Mouse (Mus musculus) heart, embryonic 11.5 days (tissue): Measurements from ENCODE around the gene Arid3a. TPM values are rescaled to one million over a fixed set of nuclear protein-coding genes. Genes with fewer than 3 reads are reported as not detected.
A peak's percentile ranks its signal among the peaks of the same experiment; 100 is the strongest.

ENCODE experiments used
- ATAC-seq: fragments of 200-750 bp; cut with Nextera tagmentation; replicated peaks from 2 replicates; pipeline ENCODE4 v1.8.0; 2017; ENCODE audit warnings: moderate library complexity; ENCODE audit not compliant: insufficient number of reproducible peaks, low FRiP score, low TSS enrichment
- H3K27ac ChIP-seq: fragments of 300-500 bp; sonication (generic); 2 replicates; pipeline ENCODE4 v1.5.1; 2014; ENCODE audit warnings: mild to moderate bottlenecking, low read depth, low read length
- H3K27me3 ChIP-seq: fragments of 300-500 bp; sonication (generic); 2 replicates; pipeline ENCODE4 v1.6.1; 2014; ENCODE audit warnings: mild to moderate bottlenecking, low read length, mixed read lengths; ENCODE audit not compliant: control insufficient read depth, insufficient read depth
- H3K36me3 ChIP-seq: fragments of 300-500 bp; sonication (generic); 2 replicates; pipeline ENCODE4 v1.6.1; 2014; ENCODE audit warnings: mild to moderate bottlenecking, low read length, moderate library complexity, mixed read lengths; ENCODE audit not compliant: control insufficient read depth, insufficient read depth
- H3K4me1 ChIP-seq: fragments of 300-500 bp; sonication (generic); 2 replicates; pipeline ENCODE4 v1.6.1; 2014; ENCODE audit warnings: low read length; ENCODE audit not compliant: control insufficient read depth, insufficient read depth
- H3K4me2 ChIP-seq: fragments of 300-500 bp; sonication (generic); 2 replicates; pipeline ENCODE4 v1.6.1; 2014; ENCODE audit warnings: mild to moderate bottlenecking, moderate library complexity
- H3K4me3 ChIP-seq: fragments of 300-500 bp; sonication (generic); 2 replicates; pipeline ENCODE4 v1.5.1; 2014; ENCODE audit warnings: low read depth, low read length
- H3K9ac ChIP-seq: fragments of 300-500 bp; sonication (generic); 2 replicates; pipeline ENCODE4 v1.6.1; 2014; ENCODE audit warnings: mild to moderate bottlenecking, low read depth, low read length, moderate library complexity
- H3K9me3 ChIP-seq: fragments of 300-500 bp; sonication (generic); replicated peaks from 2 replicates; pipeline ENCODE4 v1.6.1; 2016; ENCODE audit warnings: low read length; ENCODE audit not compliant: control insufficient read depth
- WGBS: fragments of 180-500 bp; shearing (Covaris S2); extraction: QIAGEN DNeasy Blood & Tissue Kit; methylation state at CpG from one replicate; pipeline ENCODE4 v1.1.7; 2014; ENCODE audit not compliant: insufficient replicate concordance; 5-methylcytosine and 5-hydroxymethylcytosine counted together
- polyA plus RNA-seq: library from polyadenylated mRNA; unstranded; fragments of >200 nt; fragmentation: Nextera tagmentation; extraction: Ambion mirVana; gene quantifications from 2 replicates; pipeline ENCODE4 v1.2.1, GENCODE M21; 2014

The Arid3a gene
- polyA plus RNA-seq, 1 experiment from 2014 or later: 12.7 TPM

DNA sequence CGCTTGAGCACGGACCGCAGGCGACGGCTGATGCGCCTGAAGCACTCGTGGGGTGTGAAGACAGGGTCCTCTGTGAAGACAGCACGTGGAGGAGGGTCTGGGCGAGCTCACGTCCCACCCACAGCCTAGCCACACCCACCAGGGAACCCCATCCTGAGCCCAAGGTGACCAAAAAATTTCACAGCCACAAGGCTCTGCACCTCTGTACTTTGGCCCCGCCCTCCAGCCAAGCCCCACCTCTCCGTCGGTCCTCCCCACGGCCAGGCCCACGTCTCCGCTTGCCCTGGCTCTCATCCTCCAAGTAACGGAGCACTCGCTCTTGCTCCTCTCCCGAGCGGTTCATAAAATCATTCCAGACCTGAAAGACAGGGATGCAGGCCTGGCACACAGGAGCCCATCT lies 14.4 kb upstream of the Arid3a start:
- Histone ChIP-seq H3K9ac (no peak overlapping the region), H3K4me1 (peaks cover 27% of the 10 kb centered on the region), H3K36me3 (peaks cover 7% of the 10 kb centered on the region; the same call in 1 of the 2 replicates), H3K4me3 (no peak overlapping the region), H3K4me2 (no peak overlapping the region), H3K9me3 (no peaks in the 10 kb centered on the region), H3K27me3 (peaks cover under 1% of the 10 kb centered on the region; the same call in 1 of the 2 replicates), H3K27ac (no peak overlapping the region)
- no peak for ATAC-seq
- WGBS: 63% methylated on average over 20 of the region's 20 CpGs

DNA sequence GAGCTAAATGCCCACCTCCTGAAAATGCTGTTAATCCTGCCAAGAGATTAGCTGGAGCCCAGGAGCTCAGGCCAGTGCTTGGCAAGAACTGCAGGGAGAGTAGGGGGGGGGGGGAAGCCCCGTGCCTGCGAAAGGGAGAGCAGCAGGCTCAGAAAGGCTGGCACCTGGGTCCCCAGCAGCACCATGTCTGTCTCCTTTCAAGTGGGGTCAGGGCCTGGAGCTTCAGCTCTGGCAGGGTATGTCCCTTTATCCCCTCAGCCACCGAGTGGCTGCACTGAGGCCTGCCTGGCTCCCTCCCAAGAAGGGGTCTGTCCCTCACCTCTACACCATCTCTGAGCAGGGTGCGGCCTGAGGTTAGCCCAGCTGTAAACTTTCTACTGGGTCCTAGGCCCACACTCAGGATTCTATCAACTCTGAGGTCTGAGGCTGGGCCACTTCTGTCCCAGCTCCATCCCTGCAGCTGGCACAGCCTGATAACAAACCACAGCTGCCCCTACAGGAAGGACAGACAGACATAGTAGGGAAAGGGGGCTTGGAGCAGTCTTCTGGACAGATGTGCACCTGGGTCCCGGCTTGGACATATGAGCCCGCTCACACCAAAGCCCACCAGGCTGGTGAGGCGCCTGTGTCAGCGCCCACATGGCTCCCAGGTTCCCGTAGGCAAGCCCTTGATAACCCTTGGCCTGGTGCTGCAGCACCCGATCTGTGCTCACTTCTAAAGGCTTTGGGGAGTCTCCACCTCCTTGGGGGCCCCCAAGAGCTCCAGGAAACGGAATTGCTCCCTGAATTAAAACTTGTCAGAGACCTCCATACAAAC lies 12.5 kb upstream of the Arid3a start:
- 59% methylated on average over 11 of the region's 11 CpGs for WGBS
- Histone ChIP-seq H3K4me3 (no peak overlapping the region), H3K9me3 (no peaks in the 10 kb centered on the region), H3K36me3 (peaks cover 7% of the 10 kb centered on the region; the same call in 1 of the 2 replicates), H3K9ac (peak overlapping the region; percentile 44; the same call in 1 of the 2 replicates), H3K27ac (no peak overlapping the region), H3K4me2 (no peak overlapping the region), H3K27me3 (peaks cover 19% of the 10 kb centered on the region), H3K4me1 (peaks cover 38% of the 10 kb centered on the region)
- ATAC-seq: no peak

DNA sequence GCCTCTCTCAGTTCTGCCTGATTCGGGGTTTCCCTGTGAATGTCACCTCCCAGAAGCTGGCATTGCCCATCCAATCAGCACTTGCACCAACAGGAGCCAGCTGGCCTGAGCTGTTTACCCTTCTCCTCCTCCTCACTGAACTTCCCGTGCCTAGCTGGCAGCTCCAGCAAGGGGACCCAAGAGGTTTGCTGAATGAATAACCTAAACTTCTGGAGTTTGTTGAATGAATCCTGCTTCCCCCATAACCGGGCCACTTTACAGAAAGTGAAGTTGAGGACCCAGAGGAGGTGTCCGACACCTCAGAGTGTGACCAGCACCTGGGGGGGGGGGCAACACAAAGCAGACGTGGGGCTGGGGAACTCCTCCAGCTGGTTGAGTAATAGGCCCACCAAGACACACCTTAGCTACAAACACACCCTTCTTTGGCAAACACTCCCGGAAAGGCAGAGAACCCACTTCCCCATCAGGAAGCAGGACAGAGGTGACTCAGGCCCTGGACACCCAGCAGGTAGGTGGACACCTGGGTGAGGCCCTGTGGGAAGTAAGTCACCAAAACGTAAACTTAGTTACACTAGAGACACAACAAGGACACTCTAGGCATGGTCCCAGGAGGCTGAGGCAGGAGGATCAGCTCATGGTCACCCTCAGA lies 11.8 kb upstream of the Arid3a start:
- no peak overlapping the region for H3K4me3 ChIP-seq
- peaks cover 27% of the 10 kb centered on the region for H3K27me3 ChIP-seq
- no peak for ATAC-seq
- H3K27ac ChIP-seq: no peak overlapping the region
- peaks cover 40% of the 10 kb centered on the region for H3K4me1 ChIP-seq
- no peaks in the 10 kb centered on the region for H3K9me3 ChIP-seq
- H3K36me3 ChIP-seq: peaks cover 7% of the 10 kb centered on the region; the same call in 1 of the 2 replicates
- WGBS: 67% methylated on average over 7 of the region's 7 CpGs
- H3K9ac ChIP-seq: no peak overlapping the region
- no peak overlapping the region for H3K4me2 ChIP-seq

DNA sequence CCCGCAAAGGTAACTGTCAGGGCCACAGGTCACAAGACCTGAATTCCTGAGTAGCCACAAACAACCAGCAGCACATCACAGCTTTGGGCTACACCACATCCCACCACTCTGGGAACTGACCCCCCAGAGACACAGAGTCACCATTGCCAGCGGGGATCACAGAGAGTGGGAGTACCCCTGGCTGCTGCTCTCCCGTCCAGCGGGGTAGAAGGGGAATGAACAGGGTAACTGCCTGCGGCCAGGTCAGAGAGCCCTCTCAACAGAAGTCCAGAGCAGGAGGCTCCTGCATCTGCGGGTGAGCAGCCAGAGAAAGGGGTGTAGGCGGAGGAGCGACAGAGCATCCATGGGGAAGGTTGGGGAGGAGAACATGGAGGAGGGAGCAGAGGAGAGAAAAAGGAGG lies 10.8 kb upstream of the Arid3a start:
- no peaks in the 10 kb centered on the region for H3K9me3 ChIP-seq
- H3K36me3 ChIP-seq: peaks cover 4% of the 10 kb centered on the region; the same call in 1 of the 2 replicates
- peak overlapping the region; percentile 80 for H3K4me3 ChIP-seq
- H3K27me3 ChIP-seq: peaks cover 37% of the 10 kb centered on the region
- peak overlapping the region; percentile 84 for H3K9ac ChIP-seq
- H3K27ac ChIP-seq: no peak overlapping the region; the same call in 1 of the 2 replicates
- peak overlapping the region; percentile 87 for H3K4me2 ChIP-seq
- peaks cover 44% of the 10 kb centered on the region for H3K4me1 ChIP-seq
- 8% methylated on average over 8 of the region's 8 CpGs for WGBS
- no peak for ATAC-seq

DNA sequence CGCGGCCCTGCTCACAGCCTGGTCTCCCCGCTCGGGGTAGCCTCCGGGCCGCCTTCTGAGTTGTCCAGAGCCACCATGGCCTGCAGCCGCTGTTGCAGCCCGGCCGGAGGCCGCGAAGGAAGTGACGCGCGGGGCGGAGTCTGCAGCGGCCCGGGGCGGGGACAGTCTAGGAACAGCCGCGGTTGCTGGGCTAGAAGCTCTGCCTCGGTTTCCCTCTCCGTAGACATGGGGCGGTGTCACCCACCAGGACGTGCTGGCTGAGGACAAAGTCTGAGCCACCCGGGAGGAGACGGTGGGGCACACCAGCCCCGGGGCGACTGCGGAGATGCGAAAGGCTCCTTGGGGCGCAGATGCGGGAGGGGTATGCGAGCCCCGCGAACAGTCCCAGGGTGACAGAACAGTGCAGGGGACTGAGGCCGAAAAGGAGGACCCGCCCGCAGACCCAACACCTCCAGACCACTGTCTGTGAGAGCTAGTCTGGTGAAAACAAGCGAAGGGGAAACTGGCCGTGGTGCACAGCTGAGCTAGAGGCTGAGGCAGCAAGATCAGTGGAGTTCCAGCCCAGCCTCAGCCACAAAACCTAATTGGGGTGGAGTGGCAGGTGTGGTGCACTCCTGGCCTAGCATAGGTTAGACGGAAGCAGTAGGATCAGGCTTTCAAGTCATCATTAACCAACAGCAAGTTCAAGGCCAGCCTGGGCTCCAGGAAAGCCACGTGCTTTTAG lies 9.9 kb upstream of the Arid3a start, which contains the start of gene Kiss1r:
Gene Kiss1r, plus strand, starts transcription at position 164 of the 724 bp plus-strand sequence.
- Histone ChIP-seq H3K27me3 (peaks cover 46% of the 10 kb centered on the region), H3K4me1 (peaks cover 51% of the 10 kb centered on the region)
- peak; percentile 83 for ATAC-seq

DNA sequence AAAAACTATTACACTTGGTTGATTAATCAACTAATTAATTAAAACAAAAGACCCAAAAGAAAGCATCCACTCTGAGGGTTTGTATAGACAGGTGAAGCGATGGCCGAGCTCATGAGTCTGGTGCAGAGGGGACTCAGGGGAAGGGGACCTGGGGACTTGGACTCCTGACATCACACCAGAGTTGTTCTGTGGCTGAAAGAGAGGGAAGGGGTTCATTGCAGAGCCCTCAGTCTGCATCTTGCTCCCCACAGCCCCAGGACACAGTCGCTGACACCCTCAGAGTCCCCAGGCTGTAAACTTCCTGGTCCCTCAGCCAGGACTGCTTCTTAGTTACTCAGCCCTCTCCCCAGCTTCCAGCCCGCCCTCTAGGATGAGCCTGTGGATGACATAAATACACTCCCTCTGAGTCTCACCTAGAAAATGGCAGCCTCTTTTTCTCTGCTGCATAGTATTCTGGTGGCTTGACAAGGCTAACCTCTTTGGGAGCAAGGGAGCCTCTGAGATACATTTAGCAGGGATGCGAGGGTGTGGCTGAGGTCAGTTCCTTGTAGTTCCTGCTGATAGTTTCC lies 9.2 kb upstream of the Arid3a start:
- ATAC-seq: no peak
- Histone ChIP-seq H3K4me3 (peak overlapping the region; percentile 80), H3K4me1 (peaks cover 51% of the 10 kb centered on the region)

More for the DNA sequence above, 9.9 kb upstream of the Arid3a start, which contains the start of gene Kiss1r:
- peak within 1 kb of the TSS; percentile 80 for H3K4me3 ChIP-seq
- H3K4me2 ChIP-seq: peak within 1 kb of the TSS; percentile 87
- H3K36me3 ChIP-seq: no peaks in the 10 kb centered on the region
- H3K9ac ChIP-seq: peak within 1 kb of the TSS; percentile 84
- H3K9me3 ChIP-seq: no peaks in the 10 kb centered on the region
- 3% methylated on average over 42 of the region's 42 CpGs for WGBS
- H3K27ac ChIP-seq: peak within 1 kb of the TSS; percentile 25

DNA sequence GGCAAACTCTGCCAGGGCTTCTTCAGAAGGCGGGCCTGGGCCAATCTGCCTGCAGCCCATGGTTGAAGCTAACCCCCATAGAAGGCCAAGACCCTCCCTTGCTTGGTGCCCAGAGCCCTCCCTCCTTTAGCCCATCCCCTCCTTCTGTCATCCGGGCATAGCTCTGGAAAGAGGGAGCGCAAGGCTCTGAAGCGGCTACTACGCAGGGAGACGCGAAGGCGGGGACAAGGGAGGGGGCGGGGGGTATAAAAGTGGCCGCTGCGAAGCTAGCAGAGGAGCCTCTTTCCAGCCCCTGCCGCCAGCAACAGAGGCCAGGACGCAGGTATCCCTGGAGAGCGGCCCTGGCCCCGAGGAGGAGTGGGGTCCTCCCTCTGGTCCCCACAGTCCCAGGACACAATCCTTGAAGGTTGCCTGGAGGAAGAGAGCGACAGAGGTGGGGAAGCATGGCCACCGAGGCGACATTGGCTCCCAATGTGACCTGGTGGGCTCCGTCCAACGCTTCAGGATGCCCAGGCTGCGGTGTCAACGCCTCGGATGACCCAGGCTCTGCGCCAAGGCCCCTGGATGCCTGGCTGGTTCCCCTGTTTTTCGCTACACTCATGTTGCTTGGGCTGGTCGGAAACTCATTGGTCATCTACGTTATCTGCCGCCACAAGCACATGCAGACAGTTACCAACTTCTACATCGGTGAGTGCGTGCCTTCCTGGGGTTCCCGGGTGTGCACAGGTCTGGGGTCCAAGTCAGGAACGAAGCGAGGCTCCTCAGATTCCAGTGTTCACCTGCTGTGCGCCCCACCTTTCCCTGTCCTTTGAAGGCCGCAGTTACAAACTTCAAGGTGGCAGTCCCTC lies 8.4 kb upstream of the Arid3a start:
- Histone ChIP-seq H3K4me2 (peak overlapping the region; percentile 60), H3K4me1 (peaks cover 51% of the 10 kb centered on the region), H3K27me3 (peaks cover 61% of the 10 kb centered on the region), H3K9me3 (no peaks in the 10 kb centered on the region), H3K36me3 (no peaks in the 10 kb centered on the region), H3K27ac (no peak overlapping the region), H3K9ac (peak overlapping the region; percentile 31; the same call in 1 of the 2 replicates), H3K4me3 (peak overlapping the region; percentile 13)
- WGBS: 5% methylated on average over 35 of the region's 35 CpGs
- ATAC-seq: no peak

More for the DNA sequence above, 9.2 kb upstream of the Arid3a start:
- Histone ChIP-seq H3K4me2 (peak overlapping the region; percentile 87), H3K36me3 (no peaks in the 10 kb centered on the region), H3K27me3 (peaks cover 52% of the 10 kb centered on the region), H3K9ac (no peak overlapping the region), H3K9me3 (no peaks in the 10 kb centered on the region), H3K27ac (no peak overlapping the region)
- WGBS: 62% methylated on average over 5 of the region's 5 CpGs
